Mouse (Mus musculus) lung, adult 2 months (tissue): Measurements from ENCODE around the gene Dclre1a.

ENCODE experiments used
- CTCF ChIP-seq: fragments of 200-500 bp; IDR thresholded peaks from 2 replicates; pipeline ENCODE4 v1.5.1; 2011; ENCODE audit warnings: mild to moderate bottlenecking, low read length, control low read depth; ENCODE audit not compliant: insufficient read depth
- POLR2A ChIP-seq: fragments of 200-500 bp; IDR thresholded peaks from 2 replicates; pipeline ENCODE4 v1.6.1; 2011; ENCODE audit warnings: low read depth, mild to moderate bottlenecking, control low read depth, low read length, borderline replicate concordance; ENCODE audit errors: extremely low read depth

- TF ChIP-seq POLR2A (no peak), CTCF (no peak)
Observed at GRCm38 (mm10) chr19:56485376-56486271, 62.4 kb downstream of the Dclre1a start.
